Mouse (Mus musculus): ENCODE data around the gene Fndc7. TPM values are rescaled to one million over a fixed set of nuclear protein-coding genes. Genes with fewer than 3 reads are reported as not detected.

The Fndc7 gene
- polyA plus RNA-seq, 1 experiment from 2014 or later, result 0.21 TPM

- H3K9me3 ChIP-seq (replicated peaks; ENCODE audit: control insufficient read depth, low read length), result no peaks in the 10 kb centered on the region
- H3K9ac ChIP-seq (ENCODE audit: low read length), result no peak overlapping the region
- H3K36me3 ChIP-seq (ENCODE audit: control insufficient read depth, insufficient read depth), result no peaks in the 10 kb centered on the region
- WGBS, result 55% methylated on average over 3 of the region's 3 CpGs
- H3K27ac ChIP-seq (ENCODE audit: low read length), result no peak overlapping the region
- no peak overlapping the region for H3K4me2 ChIP-seq (ENCODE audit: low read depth, low read length)
- H3K4me3 ChIP-seq (ENCODE audit: low read length), result no peak overlapping the region
- no peaks in the 10 kb centered on the region for H3K4me1 ChIP-seq (ENCODE audit: control insufficient read depth, insufficient read depth, low read length)
- ATAC-seq (replicated peaks; ENCODE audit: extremely low read depth, insufficient read depth, low FRiP score), result no peak
- no peaks in the 10 kb centered on the region for H3K27me3 ChIP-seq (ENCODE audit: control insufficient read depth, insufficient read depth, low read length)
These were observed 28.2 kb upstream of the Fndc7 start for GRCm38 (mm10) chr3:108917986-108918385.

- peaks cover 3% of the 10 kb centered on the region; the same call in 1 of the 2 replicates for H3K4me1 ChIP-seq (ENCODE audit: control insufficient read depth, insufficient read depth, low read length)
- H3K9ac ChIP-seq (ENCODE audit: low read length), result no peak overlapping the region
- no peak for ATAC-seq (replicated peaks; ENCODE audit: extremely low read depth, insufficient read depth, low FRiP score)
- 48% methylated on average over 4 of the region's 4 CpGs for WGBS
- no peaks in the 10 kb centered on the region for H3K27me3 ChIP-seq (ENCODE audit: control insufficient read depth, insufficient read depth, low read length)
- H3K27ac ChIP-seq (ENCODE audit: low read length), result no peak overlapping the region
- no peaks in the 10 kb centered on the region for H3K9me3 ChIP-seq (replicated peaks; ENCODE audit: control insufficient read depth, low read length)
- no peak overlapping the region for H3K4me2 ChIP-seq (ENCODE audit: low read depth, low read length)
- H3K36me3 ChIP-seq (ENCODE audit: control insufficient read depth, insufficient read depth), result no peaks in the 10 kb centered on the region
- no peak overlapping the region for H3K4me3 ChIP-seq (ENCODE audit: low read length)
These were observed 27.0 kb upstream of the Fndc7 start for GRCm38 (mm10) chr3:108916857-108917256.

- no peaks in the 10 kb centered on the region for H3K27me3 ChIP-seq (ENCODE audit: control insufficient read depth, insufficient read depth, low read length)
- no peak overlapping the region for H3K4me3 ChIP-seq (ENCODE audit: low read length)
- peaks cover 3% of the 10 kb centered on the region; the same call in 1 of the 2 replicates for H3K4me1 ChIP-seq (ENCODE audit: control insufficient read depth, insufficient read depth, low read length)
- H3K36me3 ChIP-seq (ENCODE audit: control insufficient read depth, insufficient read depth), result no peaks in the 10 kb centered on the region
- H3K27ac ChIP-seq (ENCODE audit: low read length), result no peak overlapping the region
- WGBS, result 73% methylated on average over 1 of the region's 1 CpGs
- H3K9me3 ChIP-seq (replicated peaks; ENCODE audit: control insufficient read depth, low read length), result no peaks in the 10 kb centered on the region
- ATAC-seq (replicated peaks; ENCODE audit: extremely low read depth, insufficient read depth, low FRiP score), result no peak
- H3K4me2 ChIP-seq (ENCODE audit: low read depth, low read length), result no peak overlapping the region
- H3K9ac ChIP-seq (ENCODE audit: low read length), result no peak overlapping the region
These were observed 26.2 kb upstream of the Fndc7 start for GRCm38 (mm10) chr3:108915999-108916398.

GRCm38 (mm10) chr3:108911548-108912413 is 22.0 kb upstream of the Fndc7 start, which contains the start of gene Prpf38b:
Gene Prpf38b, minus strand, starts transcription at chr3:108911727.
- Histone ChIP-seq H3K27me3 (ENCODE audit: control insufficient read depth, insufficient read depth, low read length) (no peaks in the 10 kb centered on the region), H3K9ac (ENCODE audit: low read length) (peak within 1 kb of the TSS; percentile 92), H3K4me2 (ENCODE audit: low read depth, low read length) (peak within 1 kb of the TSS; percentile 97), H3K36me3 (ENCODE audit: control insufficient read depth, insufficient read depth) (0 out of 2 replicates have a peak, but pooled peaks cover 2% of the 10 kb centered on the region), H3K9me3 (replicated peaks; ENCODE audit: control insufficient read depth, low read length) (no peaks in the 10 kb centered on the region), H3K4me1 (ENCODE audit: control insufficient read depth, insufficient read depth, low read length) (peaks cover 15% of the 10 kb centered on the region), H3K27ac (ENCODE audit: low read length) (peak within 1 kb of the TSS; percentile 100), H3K4me3 (ENCODE audit: low read length) (peak within 1 kb of the TSS; percentile 91)
- WGBS, result 1% methylated on average over 53 of the region's 53 CpGs
- ATAC-seq (replicated peaks; ENCODE audit: extremely low read depth, insufficient read depth, low FRiP score), result peak; percentile 98

- Histone ChIP-seq H3K36me3 (ENCODE audit: control insufficient read depth, insufficient read depth) (0 out of 2 replicates have a peak, but pooled peaks cover 6% of the 10 kb centered on the region), H3K27ac (ENCODE audit: low read length) (peak overlapping the region; percentile 100), H3K4me2 (ENCODE audit: low read depth, low read length) (peak overlapping the region; percentile 97), H3K9me3 (replicated peaks; ENCODE audit: control insufficient read depth, low read length) (no peaks in the 10 kb centered on the region), H3K27me3 (ENCODE audit: control insufficient read depth, insufficient read depth, low read length) (no peaks in the 10 kb centered on the region), H3K4me1 (ENCODE audit: control insufficient read depth, insufficient read depth, low read length) (peaks cover 15% of the 10 kb centered on the region), H3K4me3 (ENCODE audit: low read length) (peak overlapping the region; percentile 91), H3K9ac (ENCODE audit: low read length) (peak overlapping the region; percentile 92)
- 0% methylated on average over 43 of the region's 44 CpGs for WGBS
- ATAC-seq (replicated peaks; ENCODE audit: extremely low read depth, insufficient read depth, low FRiP score), result peak; percentile 84
These were observed 21.3 kb upstream of the Fndc7 start for GRCm38 (mm10) chr3:108911081-108911547.

GRCm38 (mm10) chr3:108910303-108911080 is 20.7 kb upstream of the Fndc7 start:
- Histone ChIP-seq H3K9ac (ENCODE audit: low read length) (peak overlapping the region; percentile 92), H3K36me3 (ENCODE audit: control insufficient read depth, insufficient read depth) (peaks cover 10% of the 10 kb centered on the region), H3K9me3 (replicated peaks; ENCODE audit: control insufficient read depth, low read length) (no peaks in the 10 kb centered on the region), H3K27ac (ENCODE audit: low read length) (peak overlapping the region; percentile 100), H3K4me3 (ENCODE audit: low read length) (peak overlapping the region; percentile 91), H3K4me2 (ENCODE audit: low read depth, low read length) (peak overlapping the region; percentile 97), H3K4me1 (ENCODE audit: control insufficient read depth, insufficient read depth, low read length) (peaks cover 15% of the 10 kb centered on the region), H3K27me3 (ENCODE audit: control insufficient read depth, insufficient read depth, low read length) (no peaks in the 10 kb centered on the region)
- ATAC-seq (replicated peaks; ENCODE audit: extremely low read depth, insufficient read depth, low FRiP score), result no peak
- under 1% methylated on average over 31 of the region's 32 CpGs for WGBS

GRCm38 (mm10) chr3:108902934-108903333 is 13.1 kb upstream of the Fndc7 start:
- peaks cover 33% of the 10 kb centered on the region for H3K36me3 ChIP-seq (ENCODE audit: control insufficient read depth, insufficient read depth)

GRCm38 (mm10) chr3:108902038-108902437 is 12.2 kb upstream of the Fndc7 start:
- ATAC-seq (replicated peaks; ENCODE audit: extremely low read depth, insufficient read depth, low FRiP score), result no peak
- H3K27me3 ChIP-seq (ENCODE audit: control insufficient read depth, insufficient read depth, low read length), result no peaks in the 10 kb centered on the region
- no peak overlapping the region for H3K4me3 ChIP-seq (ENCODE audit: low read length)
- H3K9ac ChIP-seq (ENCODE audit: low read length), result no peak overlapping the region
- H3K27ac ChIP-seq (ENCODE audit: low read length), result no peak overlapping the region
- WGBS, result 46% methylated on average over 2 of the region's 2 CpGs
- H3K9me3 ChIP-seq (replicated peaks; ENCODE audit: control insufficient read depth, low read length), result no peaks in the 10 kb centered on the region
- H3K36me3 ChIP-seq (ENCODE audit: control insufficient read depth, insufficient read depth), result peaks cover 33% of the 10 kb centered on the region
- H3K4me1 ChIP-seq (ENCODE audit: control insufficient read depth, insufficient read depth, low read length), result peaks cover 2% of the 10 kb centered on the region; the same call in 1 of the 2 replicates
- no peak overlapping the region for H3K4me2 ChIP-seq (ENCODE audit: low read depth, low read length)

More at GRCm38 (mm10) chr3:108902934-108903333, 13.1 kb upstream of the Fndc7 start:
- no peaks in the 10 kb centered on the region for H3K9me3 ChIP-seq (replicated peaks; ENCODE audit: control insufficient read depth, low read length)
- no peak overlapping the region for H3K4me3 ChIP-seq (ENCODE audit: low read length)
- 90% methylated on average over 6 of the region's 6 CpGs for WGBS
- no peak overlapping the region for H3K4me2 ChIP-seq (ENCODE audit: low read depth, low read length)
- H3K27me3 ChIP-seq (ENCODE audit: control insufficient read depth, insufficient read depth, low read length), result no peaks in the 10 kb centered on the region
- no peak overlapping the region for H3K27ac ChIP-seq (ENCODE audit: low read length)
- peaks cover 2% of the 10 kb centered on the region; the same call in 1 of the 2 replicates for H3K4me1 ChIP-seq (ENCODE audit: control insufficient read depth, insufficient read depth, low read length)
- H3K9ac ChIP-seq (ENCODE audit: low read length), result no peak overlapping the region
- no peak for ATAC-seq (replicated peaks; ENCODE audit: extremely low read depth, insufficient read depth, low FRiP score)

Measured in heart, embryonic 16.5 days (tissue).